Mouse (Mus musculus) ovary, postnatal 36 days (tissue): ENCODE data around the gene Ing4.
"Not testable (repeated sequence)": the region's sequence is repeated elsewhere in the genome, so short reads cannot be mapped to it uniquely, and the experiment has no call there.

Experiments used
- DNase-seq: peaks from one replicate; pipeline ENCODE4 v3.0.0; 2022; ENCODE audit warnings: low spot score, mixed read lengths

Ing4 gene

DNA sequence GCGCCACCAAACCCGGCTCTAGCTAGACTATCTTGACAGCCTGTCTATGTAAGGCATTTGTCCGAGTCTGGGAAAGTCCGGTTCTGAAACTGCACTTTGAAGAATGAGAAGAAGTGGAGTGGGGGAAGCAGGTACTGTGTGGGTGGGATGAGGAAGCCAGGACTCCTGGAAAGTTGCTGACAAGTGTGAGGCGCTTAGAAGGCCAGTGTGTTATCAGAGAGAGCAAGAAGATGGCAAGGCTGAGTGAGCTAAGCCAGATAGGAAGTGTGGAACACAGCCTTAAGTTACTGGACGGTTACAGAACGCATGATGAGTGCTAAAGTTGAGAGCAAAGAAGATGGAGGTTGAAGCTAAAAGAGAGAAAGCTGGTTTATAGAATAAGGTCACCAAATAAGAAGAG lies 2.5 kb downstream of the Ing4 start:
- no peak for DNase-seq

GRCm38 (mm10) chr6:125046691-125047090 lies 7.1 kb downstream of the Ing4 start:
- DNase-seq = peak; percentile 76

DNA sequence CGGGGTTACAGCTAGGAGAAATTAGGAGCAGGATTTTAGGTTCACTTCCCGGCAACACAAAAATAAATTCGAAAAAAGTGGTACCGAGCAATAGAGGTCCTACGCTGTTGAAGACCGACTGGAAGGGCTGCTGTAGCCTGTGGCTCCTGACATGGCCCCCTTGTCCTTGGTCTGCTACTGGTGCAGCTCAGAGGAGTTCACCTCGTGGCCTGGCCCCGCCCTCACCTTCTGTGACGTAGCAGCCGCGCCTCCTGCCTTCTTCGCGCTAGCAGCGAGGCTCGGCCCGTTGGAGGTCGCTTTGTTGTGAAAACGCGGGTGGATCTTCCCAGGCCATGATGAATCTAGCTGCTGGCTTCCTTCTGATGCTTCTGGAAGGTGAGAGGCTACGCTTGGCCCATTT lies 10.1 kb downstream of the Ing4 start, which contains the start of gene Acrbp:
TSS of gene Acrbp (plus strand) at position 12 of the 400 bp plus-strand sequence.
- no peak for DNase-seq

DNA sequence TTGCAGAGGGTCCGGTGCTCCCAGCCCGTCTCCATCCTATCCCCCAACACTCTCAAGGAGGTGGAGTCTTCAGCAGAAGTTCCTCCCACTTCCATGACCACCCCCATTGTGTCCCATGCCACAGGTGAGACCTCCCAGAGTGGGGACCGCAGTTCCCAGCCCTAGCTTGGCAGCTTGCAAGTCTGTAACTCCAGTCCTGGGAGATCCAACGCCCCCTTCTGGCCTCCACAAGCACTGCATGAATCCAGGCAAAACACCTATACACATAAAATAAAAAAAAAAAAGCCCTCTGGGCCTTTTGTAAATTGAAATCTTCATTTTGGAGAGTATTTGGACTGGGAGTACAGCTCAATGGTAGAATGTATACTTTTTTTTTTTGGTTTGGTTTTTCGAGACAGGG lies 11.7 kb downstream of the Ing4 start:
- DNase-seq = no peak

- DNase-seq = no peak
Observed at GRCm38 (mm10) chr6:125061493-125061892, 21.9 kb downstream of the Ing4 start.

DNA sequence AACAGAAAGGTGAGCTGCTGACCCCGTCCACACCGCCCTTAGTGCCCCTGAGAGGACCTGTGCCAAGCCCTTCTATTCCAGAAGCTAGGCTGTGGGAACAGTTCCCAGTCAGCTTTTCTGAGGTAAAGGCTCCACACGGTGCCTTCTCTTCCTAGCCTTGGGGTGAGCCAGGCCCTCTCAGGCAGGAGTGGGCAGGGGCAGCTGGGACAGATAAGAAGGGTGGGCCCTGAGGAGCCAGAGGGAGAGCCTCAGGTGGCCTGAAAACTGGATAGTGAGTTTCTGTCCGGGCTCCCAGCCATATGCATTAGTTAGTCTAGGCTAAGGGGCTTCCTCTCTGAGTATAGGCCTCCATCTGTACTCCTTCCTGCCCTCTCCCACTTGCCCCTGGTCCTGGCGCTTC lies 23.0 kb downstream of the Ing4 start:
- no peak for DNase-seq

DNA sequence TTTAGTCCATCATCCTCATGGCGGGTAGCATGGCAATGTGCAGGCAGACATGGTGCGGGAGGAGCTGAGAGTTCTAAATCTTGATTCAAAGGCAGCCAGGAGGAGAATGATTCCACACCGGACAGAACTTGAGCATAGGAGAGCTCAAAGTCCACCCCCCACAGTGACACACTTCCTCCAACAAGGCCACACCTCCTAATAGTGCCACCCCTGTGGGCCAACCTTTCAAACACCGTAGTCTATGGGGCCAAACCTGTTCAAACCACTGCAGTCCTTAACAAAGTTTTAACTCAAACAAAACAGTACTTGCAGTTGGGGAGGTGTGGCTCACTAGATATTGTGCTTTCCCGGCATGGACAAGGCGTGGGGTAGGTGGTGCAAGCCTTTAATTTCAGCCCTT lies 24.3 kb downstream of the Ing4 start:
- DNase-seq = no peak

DNA sequence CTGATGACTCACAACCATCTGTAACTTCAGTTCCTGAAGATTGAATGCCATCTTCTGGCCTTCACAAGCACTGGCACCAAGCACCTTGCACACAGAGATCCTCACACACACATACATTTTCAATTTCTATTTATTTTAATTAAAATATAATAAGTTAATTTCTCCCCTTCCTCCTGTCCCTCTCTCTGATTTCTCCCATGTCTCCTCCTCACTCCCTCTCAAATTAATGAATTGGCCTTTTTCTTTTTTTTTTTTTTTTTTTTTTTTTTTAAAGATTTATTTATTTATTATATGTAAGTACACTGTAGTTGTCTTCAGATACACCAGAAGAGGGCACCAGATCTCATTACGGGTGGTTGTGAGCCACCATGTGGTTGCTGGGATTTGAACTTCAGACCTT lies 25.7 kb downstream of the Ing4 start:
- DNase-seq = not testable (repeated sequence)

GRCm38 (mm10) chr6:125067571-125067995 lies 28.0 kb downstream of the Ing4 start, which contains the start of gene Lpar5:
Gene Lpar5, plus strand, starts transcription at chr6:125067920.
- DNase-seq = no peak

- DNase-seq = no peak
Observed at GRCm38 (mm10) chr6:125071170-125071895, 31.8 kb downstream of the Ing4 start.

DNA sequence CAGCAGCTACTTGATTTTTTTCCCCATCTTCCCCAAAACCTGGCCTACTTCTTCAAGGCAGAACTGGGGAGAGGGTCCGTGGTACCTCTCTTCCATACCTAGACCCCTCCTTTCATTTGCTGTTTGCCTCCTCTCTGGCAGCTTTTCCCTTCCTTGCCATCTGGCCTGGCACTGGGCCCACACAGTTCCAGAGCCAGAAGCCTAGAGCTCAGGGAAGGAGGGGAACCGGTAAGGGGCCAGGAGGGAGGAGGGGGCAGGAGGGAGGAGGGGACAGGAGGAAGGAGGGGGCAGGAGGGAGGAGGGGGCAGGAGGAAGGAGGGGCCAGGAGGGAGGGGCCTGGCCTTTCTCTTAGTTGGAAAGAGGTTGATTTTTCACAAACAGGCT lies 32.3 kb downstream of the Ing4 start:
- DNase-seq = peak; percentile 60

GRCm38 (mm10) chr6:125073825-125074224 lies 34.3 kb downstream of the Ing4 start:
- no peak for DNase-seq

DNA sequence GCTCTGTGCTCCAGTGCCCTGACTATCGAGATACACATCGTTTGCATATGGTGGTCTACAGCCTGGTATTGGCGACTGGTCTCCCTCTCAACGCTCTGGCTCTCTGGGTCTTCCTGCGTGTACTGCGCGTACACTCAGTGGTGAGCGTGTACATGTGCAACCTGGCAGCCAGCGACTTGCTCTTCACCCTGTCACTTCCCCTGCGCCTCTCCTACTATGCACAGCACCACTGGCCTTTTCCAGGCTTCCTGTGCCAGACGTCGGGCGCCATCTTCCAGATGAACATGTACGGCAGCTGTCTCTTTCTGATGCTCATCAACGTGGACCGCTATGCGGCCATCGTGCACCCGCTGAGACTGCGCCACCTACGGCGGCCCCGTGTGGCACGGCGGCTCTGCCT lies 41.8 kb downstream of the Ing4 start:
- DNase-seq = no peak

DNA sequence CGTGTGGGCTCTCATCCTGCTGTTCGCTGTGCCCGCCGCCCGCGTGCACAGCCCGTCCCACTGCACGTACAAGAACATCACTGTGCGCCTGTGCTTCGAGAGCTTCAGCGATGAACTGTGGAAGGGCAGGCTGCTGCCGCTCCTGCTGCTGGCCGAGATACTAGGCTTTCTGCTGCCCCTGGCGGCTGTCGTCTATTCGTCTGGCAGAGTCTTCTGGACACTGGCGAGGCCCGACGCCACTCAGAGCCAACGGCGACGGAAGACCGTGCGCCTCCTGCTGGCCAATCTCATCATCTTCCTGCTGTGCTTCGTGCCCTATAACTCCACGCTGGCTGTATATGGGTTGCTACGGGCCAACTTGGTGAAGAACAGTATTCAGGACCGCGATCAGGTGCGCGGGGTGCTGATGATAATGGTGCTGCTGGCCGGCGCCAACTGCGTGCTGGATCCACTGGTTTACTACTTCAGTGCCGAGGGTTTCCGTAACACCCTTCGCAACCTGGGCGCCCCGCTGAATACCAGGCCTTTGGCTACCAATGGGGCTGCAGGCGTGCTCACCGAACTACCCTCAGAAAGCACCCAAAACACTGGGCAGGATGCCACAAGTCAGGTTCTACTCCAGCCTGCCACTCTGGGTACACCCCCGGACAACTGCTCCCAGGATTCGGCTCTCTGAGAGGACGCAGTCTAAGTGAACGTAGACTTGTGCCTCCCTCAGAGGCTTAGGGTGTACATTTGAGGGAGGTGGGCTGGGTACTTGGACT lies 42.4 kb downstream of the Ing4 start:
- DNase-seq = peak; percentile 91

DNA sequence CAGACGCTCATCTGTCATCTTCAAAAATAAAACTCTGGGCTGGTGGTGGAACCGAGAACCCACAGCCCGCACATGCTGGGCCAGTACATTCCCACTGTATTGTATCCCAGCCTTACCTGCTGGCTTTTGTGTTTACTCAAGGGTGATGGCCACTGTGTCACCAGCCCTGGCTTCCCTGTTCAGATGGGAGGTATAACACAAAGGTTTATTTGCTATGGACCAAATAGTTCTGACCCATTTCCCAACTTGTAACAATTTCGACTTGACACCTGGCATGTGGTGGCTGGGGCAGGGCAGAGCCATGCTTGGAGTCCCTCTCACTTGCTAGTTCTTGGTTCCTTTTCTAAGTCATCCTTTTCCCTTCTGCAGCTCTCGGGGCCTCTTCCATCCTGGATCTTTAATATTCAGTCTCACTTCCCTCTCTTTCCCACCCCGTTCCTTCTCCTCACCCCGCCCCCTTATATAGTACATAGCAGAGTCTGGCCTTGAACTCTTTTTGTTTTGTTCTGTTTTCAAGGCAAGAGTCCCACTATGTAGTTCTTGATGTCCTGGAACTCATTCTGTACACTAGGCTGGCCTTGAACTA lies 43.3 kb downstream of the Ing4 start:
- no peak for DNase-seq

- DNase-seq = no peak
Observed at GRCm38 (mm10) chr6:125084424-125084823, 44.9 kb downstream of the Ing4 start.

GRCm38 (mm10) chr6:125087937-125088336 lies 48.4 kb downstream of the Ing4 start:
- no peak for DNase-seq

DNA sequence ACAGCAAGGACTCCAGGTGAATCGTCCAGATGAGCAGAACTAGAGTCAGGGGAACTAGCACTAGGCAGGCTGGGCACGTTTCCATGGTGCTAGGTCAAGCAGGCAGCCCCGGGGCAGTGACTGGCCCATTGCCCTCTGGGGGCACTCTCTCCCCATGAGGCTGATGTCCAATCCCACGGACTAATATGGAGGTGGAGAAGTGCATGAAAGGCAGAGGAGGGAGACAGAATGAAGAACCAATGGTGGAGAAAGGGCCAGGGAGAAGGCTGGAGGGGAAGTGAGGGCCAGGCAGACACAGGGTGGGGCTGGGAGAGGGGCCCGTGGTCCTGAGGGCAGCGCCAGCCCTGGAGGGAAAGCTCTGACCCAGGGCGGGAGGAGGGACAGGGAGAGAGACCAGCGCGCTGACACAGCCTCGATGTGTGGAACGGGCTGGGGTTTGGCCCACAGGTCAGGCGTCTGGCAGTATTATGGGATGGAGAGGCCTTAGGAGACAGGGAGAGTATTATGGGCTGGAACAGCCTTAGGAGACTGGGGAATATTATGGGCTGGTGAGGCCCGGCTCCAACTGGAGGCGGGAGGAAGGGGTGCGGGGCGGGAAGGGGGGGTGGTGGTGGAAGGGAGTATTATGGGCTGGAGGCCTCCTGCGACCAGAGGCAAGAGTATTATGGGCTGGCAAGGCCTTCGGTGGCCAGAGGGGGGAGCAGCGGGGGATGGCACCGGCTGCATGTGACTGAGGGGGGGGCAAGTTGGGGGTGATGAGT lies 49.2 kb downstream of the Ing4 start:
- DNase-seq = peak; percentile 82

GRCm38 (mm10) chr6:125089521-125090321 lies 50.2 kb downstream of the Ing4 start:
- DNase-seq = peak; percentile 82

DNA sequence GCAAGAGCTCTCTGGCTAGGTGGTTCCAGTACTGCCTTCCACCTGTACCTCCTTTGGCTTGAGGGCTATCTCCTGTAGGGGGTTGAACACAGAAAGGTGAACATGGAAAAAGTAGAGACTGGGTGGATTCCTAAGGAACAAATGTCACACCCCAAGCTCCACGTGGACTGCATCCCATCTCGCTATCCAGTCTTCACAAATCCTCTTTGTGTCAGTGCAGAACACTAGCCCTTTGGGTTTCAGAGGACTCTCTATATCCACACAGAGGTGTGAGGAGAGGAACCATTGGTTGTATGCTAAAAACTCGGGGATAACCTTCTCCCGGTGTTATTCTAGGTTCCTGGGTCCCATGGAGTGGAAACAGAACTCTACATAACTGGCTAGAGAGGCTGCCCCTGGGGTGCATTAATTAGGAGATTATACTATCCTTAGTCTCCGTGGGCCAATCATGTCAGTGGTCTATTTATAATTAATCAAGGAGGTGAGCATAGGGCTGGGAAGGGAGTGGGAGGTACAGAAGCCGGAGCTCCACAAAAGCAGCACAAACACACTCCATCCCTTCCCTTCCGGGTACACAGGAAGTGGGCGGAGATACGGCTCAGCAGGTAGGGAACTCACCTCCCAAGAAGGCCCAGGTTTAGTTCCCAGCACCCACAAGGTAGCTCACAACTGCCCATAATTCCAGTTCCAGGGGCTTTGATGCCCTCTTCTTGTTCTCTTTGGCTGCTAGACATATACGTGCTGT lies 51.0 kb downstream of the Ing4 start:
- DNase-seq = no peak

DNA sequence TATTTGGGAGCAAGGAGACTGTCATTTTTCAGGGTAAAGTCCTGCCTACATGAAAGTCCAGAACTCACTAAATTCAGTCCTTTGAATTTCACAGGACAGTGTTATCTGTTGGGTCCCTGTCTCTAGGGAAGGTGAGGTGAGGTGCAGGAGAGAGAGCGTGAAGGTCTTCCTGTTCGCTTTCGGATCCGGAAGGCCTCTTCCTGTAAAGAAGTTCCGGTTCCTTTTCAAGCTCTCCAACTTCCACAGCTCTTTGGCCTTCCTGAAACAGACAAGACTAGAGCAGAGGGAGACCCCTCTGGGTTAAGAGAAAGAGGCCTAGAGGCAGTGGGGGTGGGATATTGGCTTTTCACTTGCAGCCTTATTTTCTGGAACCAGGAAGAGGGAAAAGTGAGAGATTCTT lies 52.8 kb downstream of the Ing4 start:
- no peak for DNase-seq
